Mouse (Mus musculus) midbrain, postnatal 0 days (tissue): ENCODE data around the gene Gon4l. TPM values are rescaled to one million over a fixed set of nuclear protein-coding genes. Genes with fewer than 3 reads are reported as not detected.
A peak's percentile ranks its signal among the peaks of the same experiment; 100 is the strongest.

Source experiments
- ATAC-seq: fragments of 200-750 bp; cut with Nextera tagmentation; 2 replicates; pipeline ENCODE4 v1.8.0; 2017; ENCODE audit warnings: moderate number of reproducible peaks, mild to moderate bottlenecking, moderate TSS enrichment, moderate library complexity; ENCODE audit not compliant: low FRiP score
- DNase-seq: peaks from one replicate; pipeline ENCODE4 v3.0.0-alpha.2; 2015; ENCODE audit warnings: low spot score
- H3K27ac ChIP-seq: fragments of 300-500 bp; sonication (generic); 2 replicates; pipeline ENCODE4 v1.5.1; 2014; ENCODE audit warnings: low read depth, mild to moderate bottlenecking, low read length, mixed read lengths
- H3K27me3 ChIP-seq: fragments of 300-500 bp; sonication (generic); 2 replicates; pipeline ENCODE4 v1.6.1; 2014; ENCODE audit warnings: low read length, control low read depth, mixed read lengths; ENCODE audit not compliant: insufficient read depth
- H3K36me3 ChIP-seq: fragments of 300-500 bp; sonication (generic); 2 replicates; pipeline ENCODE4 v1.6.1; 2014; ENCODE audit warnings: low read length, control low read depth, mixed read lengths; ENCODE audit not compliant: insufficient read depth
- H3K4me1 ChIP-seq: fragments of 300-500 bp; sonication (generic); 2 replicates; pipeline ENCODE4 v1.6.1; 2014; ENCODE audit warnings: mild to moderate bottlenecking, control low read depth, antibody characterized with exemption, low read length, mixed read lengths; ENCODE audit not compliant: insufficient read depth
- H3K4me2 ChIP-seq: fragments of 300-500 bp; sonication (generic); 2 replicates; pipeline ENCODE4 v1.6.1; 2014; ENCODE audit warnings: low read depth, mild to moderate bottlenecking, low read length, mixed read lengths; ENCODE audit not compliant: poor library complexity, severe bottlenecking
- H3K4me3 ChIP-seq: fragments of 300-500 bp; sonication (generic); 2 replicates; pipeline ENCODE4 v1.5.1; 2014; ENCODE audit warnings: low read depth, mild to moderate bottlenecking, low read length, moderate library complexity
- H3K9ac ChIP-seq: fragments of 300-500 bp; sonication (generic); replicated peaks from 2 replicates; pipeline ENCODE4 v1.6.1; 2014; ENCODE audit warnings: mild to moderate bottlenecking, low read length, moderate library complexity, mixed read lengths; ENCODE audit not compliant: poor library complexity, severe bottlenecking
- H3K9me3 ChIP-seq: fragments of 300-500 bp; sonication (generic); 2 replicates; pipeline ENCODE4 v1.6.1; 2016; ENCODE audit warnings: low read length, control low read depth
- CTCF ChIP-seq: IDR thresholded peaks from 2 replicates; pipeline ENCODE4 v1.5.1; 2016; ENCODE audit warnings: antibody characterized with exemption, mild to moderate bottlenecking
- WGBS: fragments of 180-500 bp; shearing (Covaris S2); extraction: QIAGEN DNeasy Blood & Tissue Kit; methylation state at CpG from one replicate; pipeline ENCODE4 v1.1.7; 2014; 5-methylcytosine and 5-hydroxymethylcytosine counted together
- polyA plus RNA-seq: library from polyadenylated mRNA; unstranded; fragments of >200 nt; fragmentation: Nextera tagmentation; extraction: Ambion mirVana; gene quantifications from 2 replicates; pipeline ENCODE4 v1.2.1, GENCODE M21; 2015
- total RNA-seq: library from RNA; depleted of rRNA; stranded (reverse); fragments of >200 nt; gene quantifications from 2 replicates; pipeline ENCODE4 v1.2.3, GENCODE M21; 2014

Gene Gon4l
- total and polyA plus RNA-seq, 2 experiments from 2014 or later = 9.6 to 41.9 TPM

- Histone ChIP-seq H3K4me3 (peak overlapping the region; percentile 69), H3K9ac (peak overlapping the region; percentile 73), H3K27ac (peak overlapping the region; percentile 85), H3K36me3 (peaks cover 26% of the 10 kb centered on the region), H3K9me3 (no peaks in the 10 kb centered on the region), H3K27me3 (no peaks in the 10 kb centered on the region), H3K4me1 (peaks cover 7% of the 10 kb centered on the region; the same call in 1 of the 2 replicates), H3K4me2 (peak overlapping the region; percentile 63)
- DNase-seq (no peak), ATAC-seq (peak; percentile 14; the same call in 1 of the 2 replicates)
- WGBS = 20% methylated on average over 8 of the region's 8 CpGs
- no peak for TF ChIP-seq CTCF
Observed at GRCm38 (mm10) chr3:88914384-88914810, 79.4 kb downstream of the Gon4l start.

DNA sequence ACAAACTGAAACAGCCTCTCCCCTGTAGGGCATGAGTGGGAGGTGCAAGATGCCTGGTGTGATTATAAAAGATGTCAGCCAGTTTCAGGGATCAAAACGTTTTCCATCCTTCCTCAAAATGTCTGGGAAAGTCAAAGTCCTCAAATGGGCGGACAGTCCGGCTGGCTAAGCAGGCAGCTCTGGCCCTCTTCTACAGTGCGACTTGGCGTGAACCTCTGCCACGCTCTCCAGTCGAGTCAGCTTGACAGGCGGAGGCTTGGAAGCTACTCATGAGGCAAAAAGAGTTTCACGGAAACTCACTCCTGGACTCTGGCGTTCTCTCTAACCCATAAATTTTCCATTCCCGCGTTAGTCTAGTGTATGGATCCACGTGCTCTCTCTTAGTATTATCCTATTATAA is 84.0 kb downstream of the Gon4l start:
- no peak for ATAC-seq
- H3K36me3 ChIP-seq = peaks cover 22% of the 10 kb centered on the region
- no peak for TF ChIP-seq CTCF

GRCm38 (mm10) chr3:88921411-88921810 is 86.4 kb downstream of the Gon4l start:
- Histone ChIP-seq H3K9ac (no peak overlapping the region), H3K27ac (no peak overlapping the region), H3K9me3 (no peaks in the 10 kb centered on the region), H3K36me3 (peaks cover 38% of the 10 kb centered on the region), H3K27me3 (no peaks in the 10 kb centered on the region), H3K4me1 (no peaks in the 10 kb centered on the region), H3K4me2 (no peak overlapping the region), H3K4me3 (no peak overlapping the region)
- DNase-seq = no peak
- no peak for TF ChIP-seq CTCF
- WGBS = 96% methylated on average over 9 of the region's 9 CpGs
- no peak for ATAC-seq

More for the DNA sequence above, 84.0 kb downstream of the Gon4l start:
- Histone ChIP-seq H3K27ac (no peak overlapping the region), H3K9me3 (no peaks in the 10 kb centered on the region), H3K4me2 (no peak overlapping the region), H3K4me3 (no peak overlapping the region), H3K27me3 (no peaks in the 10 kb centered on the region), H3K4me1 (0 out of 2 replicates have a peak, but pooled peaks cover 4% of the 10 kb centered on the region), H3K9ac (no peak overlapping the region)
- WGBS = 82% methylated on average over 13 of the region's 13 CpGs
- DNase-seq = no peak

DNA sequence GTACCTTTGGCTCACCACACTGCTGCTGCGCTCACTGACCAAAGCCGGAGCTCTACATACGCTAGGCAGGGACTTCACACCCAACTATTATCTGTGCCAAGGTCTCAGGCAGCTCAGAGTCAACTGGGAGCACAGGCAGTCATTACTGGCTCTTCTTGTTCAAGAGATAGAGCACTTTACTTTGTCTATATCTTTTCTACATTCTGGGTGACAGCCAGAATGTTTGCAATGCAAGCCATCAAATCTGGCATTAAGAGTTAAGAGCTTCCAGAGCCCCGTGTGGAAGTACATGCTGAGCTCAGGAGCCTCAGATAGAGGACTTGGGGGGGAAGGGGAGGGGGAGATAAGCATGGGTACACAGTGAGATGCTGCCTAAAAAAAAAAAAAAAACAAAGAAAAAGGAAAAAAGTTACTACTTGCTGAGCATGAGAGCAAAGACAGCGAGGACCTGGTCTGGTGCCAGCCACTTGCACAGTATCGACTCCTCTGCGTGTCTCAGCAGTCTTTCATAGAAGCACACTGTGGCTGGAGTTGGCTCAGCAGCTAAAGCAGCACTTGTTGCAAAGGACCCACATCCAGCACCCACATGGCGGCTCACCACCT is 89.1 kb downstream of the Gon4l start:
- peaks cover 65% of the 10 kb centered on the region for H3K36me3 ChIP-seq
- no peak overlapping the region for H3K4me2 ChIP-seq
- WGBS = 91% methylated on average over 8 of the region's 8 CpGs
- H3K9me3 ChIP-seq = no peaks in the 10 kb centered on the region
- ATAC-seq = no peak
- H3K9ac ChIP-seq = no peak overlapping the region
- no peak for DNase-seq
- no peaks in the 10 kb centered on the region for H3K27me3 ChIP-seq
- no peak overlapping the region for H3K4me3 ChIP-seq
- no peak for TF ChIP-seq CTCF
- no peaks in the 10 kb centered on the region for H3K4me1 ChIP-seq
- H3K27ac ChIP-seq = no peak overlapping the region

- WGBS = 93% methylated on average over 2 of the region's 2 CpGs
- DNase-seq (no peak), ATAC-seq (no peak)
- Histone ChIP-seq H3K36me3 (peaks cover 71% of the 10 kb centered on the region), H3K4me1 (no peaks in the 10 kb centered on the region), H3K27me3 (no peaks in the 10 kb centered on the region), H3K4me2 (no peak overlapping the region), H3K9me3 (no peaks in the 10 kb centered on the region), H3K27ac (no peak overlapping the region), H3K4me3 (no peak overlapping the region), H3K9ac (no peak overlapping the region)
- TF ChIP-seq CTCF = no peak
Observed at GRCm38 (mm10) chr3:88925651-88926050, 90.6 kb downstream of the Gon4l start.

GRCm38 (mm10) chr3:88929501-88929900 is 94.5 kb downstream of the Gon4l start:
- Histone ChIP-seq H3K4me1 (no peaks in the 10 kb centered on the region), H3K4me2 (no peak overlapping the region), H3K27me3 (no peaks in the 10 kb centered on the region), H3K9me3 (no peaks in the 10 kb centered on the region), H3K27ac (no peak overlapping the region), H3K9ac (no peak overlapping the region), H3K36me3 (peaks cover 68% of the 10 kb centered on the region), H3K4me3 (no peak overlapping the region)
- WGBS = 89% methylated on average over 3 of the region's 3 CpGs
- TF ChIP-seq CTCF = no peak
- no peak for DNase-seq
- ATAC-seq = no peak
